Mouse (Mus musculus): Measurements from ENCODE around the gene Pter.

DNA sequence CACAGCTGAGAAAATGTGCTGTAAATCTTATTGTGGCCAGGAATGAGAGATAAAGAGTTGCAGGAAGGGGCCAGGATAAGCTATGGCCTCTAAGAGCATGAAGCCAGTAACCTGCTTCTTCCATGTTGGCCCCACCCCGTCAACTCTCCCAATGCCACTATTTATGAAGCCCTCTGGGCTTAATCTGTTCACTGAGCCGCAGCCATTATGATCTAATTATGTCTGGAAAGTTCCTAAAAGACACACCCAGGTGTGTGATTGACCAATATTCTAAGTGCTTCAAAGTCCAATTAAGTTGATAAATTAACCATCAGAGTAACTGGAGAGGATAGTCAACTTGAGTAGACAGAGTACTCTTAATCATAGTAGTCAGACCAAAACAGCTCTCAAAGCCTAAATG lies 49.9 kb downstream of the Pter start:
- no peak for TF ChIP-seq CTCF (conservative IDR thresholded peaks at IDR 0.05; ENCODE audit: low read length)
- no peak for TF ChIP-seq NANOG (IDR thresholded peaks at IDR 0.05; ENCODE audit: borderline replicate concordance, low read length)
